Mouse (Mus musculus) retina, adult 2 months (tissue): ENCODE measurements around the gene Cyp27b1.

Experiments
- DNase-seq: peaks from one replicate; pipeline ENCODE4 v3.0.0-alpha.2; 2012; ENCODE audit warnings: low read depth, low spot score

The Cyp27b1 gene

GRCm38 (mm10) chr10:127085633-127086032 lies 37.6 kb downstream of the Cyp27b1 start:
- DNase-seq, result no peak

GRCm38 (mm10) chr10:127090560-127091411 lies 42.7 kb downstream of the Cyp27b1 start:
- no peak for DNase-seq

- DNase-seq, result no peak
Measured at GRCm38 (mm10) chr10:127091507-127092396, 43.7 kb downstream of the Cyp27b1 start.

GRCm38 (mm10) chr10:127092742-127093141 lies 44.7 kb downstream of the Cyp27b1 start:
- DNase-seq, result no peak

- no peak for DNase-seq
Measured at GRCm38 (mm10) chr10:127094382-127094802, 46.3 kb downstream of the Cyp27b1 start.

GRCm38 (mm10) chr10:127098514-127098913 lies 50.5 kb downstream of the Cyp27b1 start:
- DNase-seq, result no peak

GRCm38 (mm10) chr10:127099191-127099590 lies 51.1 kb downstream of the Cyp27b1 start:
- no peak for DNase-seq

- DNase-seq, result no peak
Measured at GRCm38 (mm10) chr10:127099868-127100267, 51.8 kb downstream of the Cyp27b1 start.

GRCm38 (mm10) chr10:127100414-127100813 lies 52.4 kb downstream of the Cyp27b1 start:
- no peak for DNase-seq

GRCm38 (mm10) chr10:127101151-127101550 lies 53.1 kb downstream of the Cyp27b1 start:
- no peak for DNase-seq
